ENCODE assay signal across 16 mouse cellular contexts in the genomic region with DNA sequence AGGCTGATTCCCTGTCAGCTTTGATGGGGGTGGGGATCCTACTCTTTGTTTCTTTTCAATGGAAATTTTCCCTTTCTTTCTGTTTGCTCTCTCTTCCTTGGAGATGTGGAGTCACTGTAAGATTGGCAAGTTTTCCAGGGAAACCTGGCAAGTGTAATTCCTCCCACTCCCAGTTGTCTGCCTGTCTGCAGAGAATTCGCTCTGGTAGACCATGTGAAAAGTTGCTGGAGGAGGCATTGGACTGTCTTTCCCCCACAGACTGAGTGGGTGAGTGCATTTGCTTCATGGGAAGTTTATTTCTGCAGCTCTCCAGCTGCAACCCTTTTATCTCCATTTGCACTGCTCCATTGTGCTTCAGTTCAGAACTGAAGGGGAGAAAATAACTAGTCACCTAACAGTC.
DNase-seq lines count a peak whose midpoint lies in the region; ATAC-seq lines count a peak whose summit lies in the region.
"Had no signal": no experiment of that assay in that cellular context is flagged by ENCODE, and none has a peak within 500 bp of the region (broad histone marks: within the 10 kb centered on the region; RNA-seq: fewer than 3 reads in every experiment).

No protein-coding gene starts in this region.

- DNase-seq in adipocyte (ENCODE audit: low spot score), result peak; percentile 5
- peak; percentile 8 to 27 for DNase-seq in frontal cortex, postnatal 14 days (ENCODE audit: low spot score in 2 of 2)
- peak; percentile 12 to 59 for DNase-seq in layer of hippocampus, postnatal 14 days (ENCODE audit: low spot score in 2 of 2)
- DNase-seq in right cerebral cortex, adult 2 months (ENCODE audit: low spot score in 2 of 2), result peak; percentile 73 to 79
- no peak for DNase-seq in heart, postnatal 36 days
- no peak for DNase-seq in gastrocnemius, postnatal 25 days
- no peak for DNase-seq in T-cell, adult 2 months (ENCODE audit: low spot score)
- DNase-seq: adrenal gland, adult 2 months; cerebellum, adult 9-11 months; embryo, embryonic 11 days; liver; lung, adult 2 months; lung, postnatal 4 days; thymus, postnatal 25 days had no signal

- no peak for ATAC-seq in monocyte, adult 5-6 weeks (replicated peaks; ENCODE audit: insufficient number of reproducible peaks, low FRiP score, low TSS enrichment, poor library complexity, severe bottlenecking)
- ATAC-seq: forebrain, embryonic 13.5 days had no signal

- intact Hi-C loops in heart, postnatal 36 days (cut with DNase I), result no loop called here

Comparison
In these comparisons a context has a peak if more than half of its experiments do, and no peak if none do; other contexts are left out.
1. DNase-seq: peak in adipocyte (single experiment), frontal cortex, postnatal 14 days (2 of 2), layer of hippocampus, postnatal 14 days (2 of 2) and right cerebral cortex, adult 2 months (2 of 2); none in heart, postnatal 36 days (0 of 2), gastrocnemius, postnatal 25 days (single experiment) and T-cell, adult 2 months (single experiment).